Mouse (Mus musculus) heart, postnatal 14 days (tissue): ENCODE measurements at regions not wholly inside any gene's neighbourhood (a gene's known extent, or its start where the extent isn't known, plus 50 kb on each side); places are given as distances from the start of the nearest gene placed in this dataset.

ENCODE experiments used
- DNase-seq, 2 experiments: peaks; one replicate each; pipeline ENCODE4 v3.0.0; 2021 to 2022
- intact Hi-C: fragments of 180-260 bp; cut with DNase I; formaldehyde crosslinking; loops from one replicate; pipeline ENCODE4 v1.15.1; 2025

- DNase-seq, result no peak
- intact Hi-C loops, result no loop called here
Observed at GRCm38 (mm10) chr12:10197906-10198460, 171.8 kb upstream of the Nt5c1b start.

DNA sequence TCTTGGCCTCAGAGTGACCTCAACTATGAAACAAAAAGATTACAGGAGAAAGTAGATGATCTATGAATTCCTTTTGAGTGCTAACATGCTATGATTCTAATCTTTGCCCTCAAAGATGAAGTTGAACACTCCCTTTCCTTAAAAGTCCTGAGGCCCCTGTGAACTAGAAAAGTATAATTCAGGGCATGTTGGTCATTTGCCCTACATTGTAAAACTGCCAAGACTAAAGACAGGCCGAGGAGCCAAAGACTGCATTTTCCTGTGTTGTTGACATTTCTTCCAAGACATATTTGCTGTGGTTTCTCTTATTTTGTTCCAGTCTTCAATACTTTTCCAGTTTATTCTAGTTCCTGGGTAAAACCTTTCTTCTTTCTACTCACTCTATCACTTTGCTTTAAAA lies 159.9 kb upstream of the Nt5c1b start:
- intact Hi-C loops, result no loop called here
- DNase-seq, result no peak

- intact Hi-C loops, result loop anchor here (1.0 to 5.0 kb wide), 2 partner anchors 653 to 1056 kb away; partner anchors contain the start of gene Osr1
- DNase-seq, result peak in 1 of 2 experiments; percentile 8
Observed at GRCm38 (mm10) chr12:10222821-10223220, 147.0 kb upstream of the Nt5c1b start.

DNA sequence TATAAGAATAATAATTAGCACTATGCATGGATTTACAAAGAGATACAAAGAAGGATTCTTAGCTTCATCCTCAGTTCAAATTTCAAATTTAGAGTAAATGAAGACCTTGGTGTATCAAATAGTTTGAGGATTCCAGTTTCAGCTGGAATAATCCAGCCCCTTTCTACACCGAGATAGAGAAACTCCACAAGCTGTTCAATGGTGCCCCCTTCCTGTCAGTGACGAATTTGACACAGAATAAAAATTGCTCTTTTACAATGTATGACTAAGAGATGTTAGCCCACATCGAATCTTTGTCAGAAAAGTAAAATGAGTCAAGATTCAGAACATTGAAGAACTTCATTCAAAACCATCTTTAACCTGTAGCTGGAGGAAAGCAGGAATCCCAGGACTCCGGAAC lies 145.9 kb upstream of the Nt5c1b start:
- peak; percentile 11 to 44 for DNase-seq
- intact Hi-C loops, result loop anchor here (1.0 to 5.0 kb wide), 3 partner anchors 215 to 1057 kb away; partner anchors contain the start of gene Osr1

DNA sequence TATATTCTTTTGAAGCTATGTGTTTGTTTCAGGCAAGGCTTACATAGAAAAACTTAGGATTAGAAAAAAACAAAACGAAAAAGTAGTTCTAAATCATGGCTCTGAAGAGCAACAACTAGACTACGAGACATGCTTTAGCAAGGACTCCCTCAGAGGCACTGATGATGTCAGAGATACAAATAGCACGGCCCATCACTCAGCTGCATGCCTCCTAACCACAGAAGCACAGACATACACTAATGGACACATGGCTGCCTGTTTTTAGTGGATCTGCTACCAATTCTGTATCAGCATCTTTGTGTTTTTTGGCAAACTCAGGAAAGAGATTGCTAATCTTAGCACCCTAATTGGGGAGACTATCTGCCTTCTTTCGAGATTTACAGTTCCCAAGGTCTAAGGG lies 138.6 kb upstream of the Nt5c1b start:
- intact Hi-C loops, result no loop called here
- DNase-seq, result no peak

DNA sequence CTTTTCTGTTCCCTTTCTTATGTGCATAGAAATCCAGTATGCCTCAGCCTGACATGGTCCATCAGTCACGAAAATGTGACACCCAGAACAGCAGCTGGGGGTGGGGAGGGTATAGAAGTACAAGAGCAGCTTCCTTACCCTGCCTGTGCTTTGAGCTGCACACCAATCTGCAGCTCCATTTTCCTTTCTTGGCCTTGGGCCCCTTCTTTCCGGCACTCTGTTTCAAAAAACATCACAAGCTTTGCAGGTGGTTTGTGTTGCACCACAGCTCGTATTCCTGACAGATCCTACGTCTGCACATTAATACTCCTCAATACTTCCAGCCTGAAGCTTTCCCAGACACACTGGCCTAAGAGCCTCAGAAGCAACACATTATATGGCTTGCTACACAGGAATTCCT lies 138.1 kb upstream of the Nt5c1b start:
- intact Hi-C loops, result no loop called here
- peak in 1 of 2 experiments; percentile 4 for DNase-seq

GRCm38 (mm10) chr12:10248110-10248509 lies 121.7 kb upstream of the Nt5c1b start:
- intact Hi-C loops, result no loop called here
- DNase-seq, result no peak

DNA sequence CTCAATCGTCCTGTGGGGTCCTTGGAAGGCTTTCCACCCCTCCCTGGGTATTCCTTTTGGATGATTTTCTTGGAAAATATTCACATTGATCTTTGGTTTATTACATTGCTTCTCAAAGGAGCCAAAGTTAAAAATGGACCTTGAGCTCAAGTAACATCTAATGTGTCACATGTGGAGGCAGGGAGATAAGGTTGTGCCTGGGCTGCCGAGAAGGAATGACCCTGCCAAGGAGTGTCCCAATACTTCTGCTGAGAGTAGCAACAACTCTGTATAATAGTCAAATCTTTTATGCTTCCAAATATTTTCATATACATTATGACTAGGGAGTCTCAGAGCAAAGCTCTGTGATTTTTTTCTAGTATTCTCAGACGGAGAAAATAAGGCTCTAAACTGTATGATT lies 113.4 kb upstream of the Nt5c1b start:
- no peak for DNase-seq
- intact Hi-C loops, result no loop called here

- no peak for DNase-seq
- intact Hi-C loops, result no loop called here
Observed at GRCm38 (mm10) chr12:10266201-10266600, 103.6 kb upstream of the Nt5c1b start.

GRCm38 (mm10) chr12:10272038-10272437 lies 97.7 kb upstream of the Nt5c1b start:
- DNase-seq, result no peak
- intact Hi-C loops, result no loop called here

GRCm38 (mm10) chr12:10275226-10275625 lies 94.5 kb upstream of the Nt5c1b start:
- no peak for DNase-seq
- intact Hi-C loops, result no loop called here

DNA sequence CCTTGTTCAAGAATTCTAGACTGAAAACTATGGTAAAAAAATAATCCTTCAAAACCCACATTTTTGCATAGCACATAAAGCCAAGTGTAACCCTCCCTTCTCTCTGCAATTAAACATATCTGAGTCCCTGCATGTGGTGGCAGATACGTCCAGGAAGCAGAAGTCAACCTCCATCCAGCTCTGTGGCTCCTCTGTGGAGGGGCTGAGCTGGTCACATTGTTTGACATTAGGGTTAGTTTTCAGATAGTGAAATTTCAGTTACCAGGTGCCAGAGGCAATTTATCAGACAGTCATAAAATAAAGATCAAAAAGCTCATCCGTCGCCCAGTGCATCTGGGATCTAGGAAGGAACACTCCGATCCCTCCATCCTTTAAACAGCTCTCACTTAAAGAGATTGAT lies 77.1 kb upstream of the Nt5c1b start:
- no peak for DNase-seq
- intact Hi-C loops, result no loop called here

- no peak for DNase-seq
- intact Hi-C loops, result no loop called here
Observed at GRCm38 (mm10) chr12:10305970-10306369, 63.8 kb upstream of the Nt5c1b start.
